Mouse (Mus musculus) T-cell, adult 2 months (primary cell): Measurements from ENCODE around the gene Prx.

Source experiments
- DNase-seq: peaks from one replicate; pipeline ENCODE4 v3.0.0; 2022; ENCODE audit warnings: low spot score

Prx gene

GRCm38 (mm10) chr7:27499036-27499435, at the start of gene Prx:
TSS of gene Prx (plus strand) at chr7:27499324.
- DNase-seq: no peak

GRCm38 (mm10) chr7:27451359-27451758, 47.8 kb upstream of the Prx start:
- no peak for DNase-seq

DNA sequence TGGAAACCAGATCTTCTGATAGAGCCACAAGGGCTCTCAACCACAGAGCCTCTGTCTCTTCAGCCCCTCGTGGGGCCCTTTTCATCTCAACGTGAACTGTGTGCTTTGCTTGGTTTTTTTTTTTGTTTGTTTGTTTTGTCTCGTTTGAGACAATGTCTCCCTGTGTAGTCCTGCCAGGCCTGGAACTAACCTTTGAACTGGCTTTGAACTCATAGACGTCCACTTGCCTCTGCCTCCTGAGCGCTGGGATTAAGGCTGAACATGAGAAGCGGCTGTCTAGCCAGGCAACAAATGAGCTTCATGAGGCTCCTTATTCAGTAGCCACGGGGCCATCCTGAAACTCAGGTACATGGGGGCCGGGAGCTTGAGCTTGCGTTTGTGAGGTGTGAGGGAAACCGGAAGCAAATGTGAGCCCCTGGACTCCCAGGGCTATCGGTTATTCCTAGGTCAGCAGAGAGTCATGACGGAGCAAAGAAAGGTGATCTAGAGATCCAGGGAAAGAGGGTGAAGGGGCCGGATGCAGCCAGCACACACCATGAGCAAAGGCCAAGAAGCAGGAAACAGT, 46.8 kb upstream of the Prx start:
- no peak for DNase-seq

DNA sequence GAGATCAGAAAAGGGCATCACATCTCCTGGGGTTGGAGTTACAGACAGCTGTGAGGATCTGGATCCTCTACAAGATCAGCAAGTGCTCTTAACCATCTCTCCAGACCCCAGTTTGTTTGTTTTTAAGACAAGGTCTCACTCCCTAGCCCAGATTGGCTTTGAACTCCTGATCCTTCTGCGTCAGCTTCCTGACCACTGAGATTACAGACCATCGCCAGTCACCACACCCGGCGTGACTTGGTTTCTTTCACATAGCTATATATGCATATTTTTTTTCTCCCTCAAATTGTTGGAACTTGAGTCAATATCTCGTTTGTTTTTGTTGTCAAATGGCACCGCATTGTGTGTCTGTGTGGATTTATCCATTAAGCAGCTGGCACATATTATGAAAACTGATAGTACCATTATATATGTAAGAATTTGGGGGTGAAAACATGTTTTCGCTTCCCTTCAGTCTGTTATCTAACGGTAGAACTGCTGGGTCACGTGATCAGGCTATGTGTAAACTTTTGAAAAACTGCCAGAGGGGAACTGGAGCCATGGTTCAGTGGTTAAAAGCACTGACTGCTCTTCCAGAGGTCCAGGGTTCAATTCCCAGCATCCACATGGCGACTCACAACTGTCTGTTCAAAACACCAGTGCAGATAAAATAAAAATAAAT, 44.5 kb upstream of the Prx start:
- no peak for DNase-seq

DNA sequence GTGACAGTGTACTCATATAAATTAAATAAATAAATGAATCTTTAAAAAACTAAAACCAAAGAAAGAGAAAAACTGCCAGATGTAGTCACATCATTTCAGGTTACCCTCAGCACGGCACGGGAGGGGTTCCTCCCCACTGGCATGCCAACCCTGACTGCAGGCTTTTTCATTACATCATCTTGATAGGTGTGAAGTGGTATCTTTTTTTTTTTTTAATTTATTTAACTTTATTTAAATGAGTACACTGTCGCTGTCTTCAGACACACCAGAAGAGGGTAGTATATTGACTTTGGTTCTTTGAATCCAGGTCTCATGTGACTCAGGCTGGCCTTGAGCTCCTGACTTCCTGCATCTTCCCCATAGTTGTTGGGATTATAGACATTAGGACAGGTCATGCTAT, 43.9 kb upstream of the Prx start:
- DNase-seq: no peak

- no peak for DNase-seq
Observed at GRCm38 (mm10) chr7:27458614-27459013, 40.5 kb upstream of the Prx start.

DNA sequence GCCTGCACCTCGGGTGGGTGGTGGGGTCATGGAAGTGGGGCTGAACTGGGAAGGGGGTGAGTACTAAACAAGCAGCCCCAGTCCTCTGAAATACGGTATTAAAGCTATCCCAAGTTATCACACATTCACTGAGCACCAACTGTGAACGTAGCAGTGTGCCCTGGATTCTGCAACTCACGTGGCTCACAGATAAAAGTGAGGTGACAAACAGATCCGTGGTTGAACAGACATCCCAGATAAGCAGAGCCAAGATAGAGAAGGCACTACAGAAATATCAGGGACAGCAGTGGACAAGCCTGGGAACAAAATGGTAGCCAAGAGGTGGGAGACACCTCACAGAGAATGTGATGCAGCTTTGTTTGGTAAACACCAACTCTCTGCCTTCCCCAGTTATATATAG, 39.5 kb upstream of the Prx start:
- no peak for DNase-seq

GRCm38 (mm10) chr7:27460477-27460876, 38.6 kb upstream of the Prx start:
- DNase-seq: no peak

GRCm38 (mm10) chr7:27467648-27468047, 31.5 kb upstream of the Prx start:
- no peak for DNase-seq

GRCm38 (mm10) chr7:27471390-27472120, 27.6 kb upstream of the Prx start:
- no peak for DNase-seq

DNA sequence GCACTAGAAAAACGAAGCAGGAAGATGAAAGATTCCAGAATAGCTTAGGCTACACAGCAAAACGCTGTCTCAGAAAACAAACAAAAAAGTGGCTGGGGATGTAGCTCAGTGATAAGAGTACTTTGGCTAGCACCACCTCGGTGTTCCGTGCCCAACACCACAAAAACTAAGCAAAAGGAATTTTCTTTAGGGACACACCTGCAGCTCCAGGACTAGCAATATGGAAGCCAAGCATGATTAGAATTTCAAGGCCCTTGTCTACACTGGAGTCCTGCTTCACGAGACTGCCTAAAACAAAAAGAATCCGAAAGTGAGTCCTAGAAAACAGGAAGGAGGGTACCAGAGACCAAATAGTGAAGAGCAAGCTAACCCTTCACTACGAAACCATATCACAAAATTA, 26.5 kb upstream of the Prx start:
- DNase-seq: no peak

- peak; percentile 94 for DNase-seq
Observed at GRCm38 (mm10) chr7:27473156-27473834, 25.8 kb upstream of the Prx start, which contains the start of gene Sertad3. TSS of gene Sertad3 (plus strand) at chr7:27473768.

DNA sequence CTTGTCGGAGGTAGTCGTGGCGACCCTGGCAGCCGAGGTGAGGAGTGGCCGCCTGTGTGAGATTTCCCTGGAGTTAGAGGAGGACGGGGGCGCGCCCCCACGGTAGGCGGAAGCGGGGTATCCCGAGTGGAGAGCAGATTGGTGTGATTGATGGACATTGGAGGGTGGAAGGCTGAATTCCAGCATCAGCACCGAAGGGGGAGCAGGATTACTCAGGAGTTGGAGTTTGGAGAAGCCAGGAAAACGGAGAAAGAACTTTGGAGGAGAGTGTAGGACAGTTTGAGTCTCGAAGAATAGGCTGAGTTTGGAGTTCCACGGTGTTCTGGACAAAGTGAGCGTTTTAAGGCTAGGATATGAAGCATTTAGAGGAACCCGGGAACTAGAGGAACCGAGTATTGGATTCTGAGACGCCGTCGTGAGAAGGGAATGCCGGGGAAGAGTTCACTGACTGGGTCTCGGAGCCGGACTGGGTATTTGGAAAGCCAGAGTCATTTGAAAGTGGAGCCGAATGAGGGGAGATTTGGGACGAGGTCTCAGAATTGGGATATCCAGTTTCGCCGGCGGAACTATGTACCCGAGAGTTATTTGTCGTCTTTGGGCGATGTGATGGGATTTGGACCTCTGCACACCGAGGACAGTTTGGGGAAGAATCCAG, 25.2 kb upstream of the Prx start:
- DNase-seq: no peak

DNA sequence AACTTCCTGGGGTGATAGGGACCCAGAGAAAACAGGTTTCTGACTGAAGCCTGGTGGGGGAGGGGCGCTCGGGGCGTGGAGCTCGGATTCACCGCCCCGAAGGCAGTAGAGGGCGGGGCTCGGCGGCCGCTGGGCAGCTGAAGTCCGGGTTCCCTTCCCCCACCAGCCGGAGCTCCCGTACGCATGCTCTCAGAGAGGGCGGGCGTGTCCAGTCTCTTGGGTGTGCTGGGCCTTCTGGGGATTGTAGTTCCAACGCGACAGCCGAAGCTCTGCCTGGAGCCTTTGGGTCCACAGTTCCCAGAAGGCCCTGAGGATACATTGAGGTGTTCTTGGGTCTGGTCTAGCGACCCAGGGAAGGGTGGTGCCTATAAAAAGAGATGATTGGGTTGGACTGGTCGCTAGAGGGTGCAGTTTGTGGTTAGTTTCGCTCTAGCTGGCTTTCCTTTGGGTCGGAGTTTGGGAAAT, 24.6 kb upstream of the Prx start:
- DNase-seq: peak; percentile 91

DNA sequence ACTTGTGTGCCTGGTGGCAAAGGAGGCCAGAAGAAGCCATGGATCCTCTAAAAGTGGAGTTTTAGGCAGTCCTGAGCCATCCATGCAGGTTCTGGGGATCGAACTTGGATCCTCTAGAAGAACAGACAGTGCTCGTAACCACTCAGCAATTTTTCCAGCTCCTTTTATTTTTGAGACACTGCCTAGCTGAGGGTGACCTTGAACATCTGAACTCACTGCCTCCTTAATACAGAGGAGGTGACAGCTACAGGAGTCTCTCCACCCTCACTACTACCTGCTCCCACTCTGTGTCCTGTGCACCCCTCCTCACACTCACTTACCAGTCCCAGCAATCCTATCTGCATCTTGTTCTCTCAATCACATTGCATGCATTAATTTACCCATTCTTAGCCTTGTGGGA, 23.5 kb upstream of the Prx start:
- no peak for DNase-seq

DNA sequence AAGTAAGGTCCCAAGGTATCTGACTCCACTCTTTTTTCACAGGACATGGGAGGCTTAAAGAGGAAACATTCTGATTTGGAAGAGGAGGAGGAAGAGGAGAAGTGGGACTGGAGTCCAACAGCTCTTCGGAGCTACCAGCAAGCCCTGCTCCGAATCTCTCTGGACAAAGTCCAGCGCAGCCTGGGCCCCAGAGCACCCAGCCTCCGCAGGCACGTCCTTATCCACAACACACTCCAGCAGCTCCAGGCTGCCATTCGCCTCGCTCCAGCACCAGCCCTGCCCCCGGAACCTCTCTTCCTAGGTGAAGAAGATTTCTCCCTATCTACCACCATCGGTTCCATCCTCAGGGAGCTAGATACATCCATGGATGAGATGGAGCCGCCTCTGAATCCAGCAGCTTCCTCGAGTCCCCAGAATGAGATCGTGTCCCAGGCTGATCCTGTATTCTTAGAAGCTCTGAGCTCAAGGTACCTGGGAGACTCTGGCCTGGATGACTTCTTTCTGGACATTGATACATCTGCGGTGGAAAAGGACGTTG, 23.0 kb upstream of the Prx start:
- no peak for DNase-seq

- DNase-seq: no peak
Observed at GRCm38 (mm10) chr7:27478561-27478960, 20.6 kb upstream of the Prx start.

DNA sequence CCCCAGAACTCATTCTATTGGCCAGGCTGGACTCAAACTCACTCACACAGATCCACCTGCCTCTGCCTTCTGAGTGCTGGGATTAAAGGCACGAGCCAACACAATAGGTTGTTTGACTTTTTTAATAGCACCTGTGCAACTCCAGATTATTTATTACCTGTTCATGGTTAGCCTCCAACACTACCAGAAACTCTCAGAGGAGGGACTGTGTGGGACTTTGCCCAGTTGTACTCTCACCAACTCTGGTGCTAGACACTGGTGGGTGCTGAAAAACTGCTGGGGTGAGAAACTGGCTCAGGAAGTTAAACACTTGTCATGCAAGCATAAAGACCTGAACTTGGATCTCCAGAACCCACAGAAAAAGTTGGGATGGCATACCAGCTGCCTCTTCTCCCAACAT, 19.4 kb upstream of the Prx start:
- no peak for DNase-seq

DNA sequence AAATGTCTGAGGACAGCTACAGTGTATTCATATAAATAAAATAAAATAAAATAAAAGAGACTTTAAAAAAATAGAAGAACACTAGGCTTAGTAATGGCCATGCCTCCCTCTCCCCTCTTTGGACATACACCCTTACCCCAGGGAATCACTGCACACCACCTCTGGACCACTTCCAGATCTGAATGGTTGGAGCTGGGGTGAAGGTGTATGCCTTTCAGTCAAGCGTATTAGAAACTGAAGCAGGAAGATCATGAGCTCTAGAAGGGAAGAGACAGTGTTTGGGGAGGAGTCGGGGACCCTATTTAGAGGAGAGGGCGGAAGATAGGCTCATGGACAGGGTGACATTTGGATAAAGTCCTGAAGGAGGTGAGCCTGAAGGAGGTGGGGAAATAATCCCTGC, 18.6 kb upstream of the Prx start:
- no peak for DNase-seq

- no peak for DNase-seq
Observed at GRCm38 (mm10) chr7:27480927-27481626, 18.0 kb upstream of the Prx start.

DNA sequence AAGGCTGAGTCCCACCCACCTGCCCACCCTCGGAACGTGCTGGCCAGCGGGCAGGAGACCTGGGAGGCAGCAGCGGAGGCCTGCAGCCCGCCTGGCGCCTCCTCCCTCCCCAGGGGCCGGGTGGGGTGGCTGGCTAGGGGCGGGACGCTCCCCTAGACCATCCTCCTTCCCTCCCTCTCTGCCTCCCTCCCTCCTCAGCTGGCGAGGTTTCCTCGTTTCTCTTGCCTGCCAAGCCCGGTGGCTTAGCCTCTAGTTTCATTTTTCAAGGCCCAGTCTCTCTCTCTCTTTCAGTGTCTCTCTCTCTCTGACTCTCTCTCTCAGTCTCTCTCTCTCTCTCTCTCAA, 17.5 kb upstream of the Prx start:
- DNase-seq: peak; percentile 75
